Mouse (Mus musculus) bone marrow, adult 2 months (tissue): ENCODE results near the gene Gm16181. TPM values are rescaled to one million over a fixed set of nuclear protein-coding genes. Genes with fewer than 3 reads are reported as not detected.

ENCODE experiments used
- H3K27ac ChIP-seq: fragments of 200-500 bp; 2 replicates; pipeline ENCODE4 v1.5.1; 2012; ENCODE audit warnings: low read depth, mild to moderate bottlenecking, control low read depth, inconsistent platforms, low read length; ENCODE audit not compliant: control insufficient read depth, poor library complexity, insufficient read depth
- H3K4me1 ChIP-seq: fragments of 200-500 bp; 2 replicates; pipeline ENCODE4 v1.6.1; 2011; ENCODE audit warnings: low read length; ENCODE audit not compliant: control insufficient read depth, insufficient read depth
- H3K4me3 ChIP-seq: fragments of 200-500 bp; replicated peaks from 2 replicates; pipeline ENCODE3; 2011; ENCODE audit warnings: mild to moderate bottlenecking, low read depth, low read length, control low read depth; ENCODE audit not compliant: control insufficient read depth
- CTCF ChIP-seq: fragments of 200-500 bp; IDR thresholded peaks from 2 replicates; pipeline ENCODE4 v1.5.1; 2011; ENCODE audit warnings: low read length, control low read depth; ENCODE audit not compliant: control insufficient read depth, insufficient read depth
- POLR2A ChIP-seq: fragments of 200-500 bp; IDR thresholded peaks from 2 replicates; pipeline ENCODE4 v1.6.1; 2011; ENCODE audit warnings: low read depth, mild to moderate bottlenecking, control low read depth, low read length, borderline replicate concordance; ENCODE audit not compliant: control insufficient read depth
- WGBS: fragments of 180-500 bp; shearing (Covaris S2); methylation state at CpG from one replicate; pipeline ENCODE4 v1.1.7; 2018; 5-methylcytosine and 5-hydroxymethylcytosine counted together
- polyA plus RNA-seq: library from polyadenylated mRNA; stranded (reverse); fragments of >200 nt; gene quantifications from 2 replicates; pipeline ENCODE4 v1.2.4, GENCODE M21; 2011; ENCODE audit warnings: low replicate concordance; ENCODE audit not compliant: missing spikeins, insufficient read depth, insufficient read length

The Gm16181 gene
- polyA plus RNA-seq, 1 experiment: not detected

GRCm38 (mm10) chr17:35218516-35219193 is 2.0 kb upstream of the Gm16181 start:
- H3K4me1 ChIP-seq: peaks cover 14% of the 10 kb centered on the region
- peak overlapping the region; percentile 40 for H3K4me3 ChIP-seq
- WGBS: 2% methylated on average over 18 of the region's 18 CpGs
- H3K27ac ChIP-seq: peak overlapping the region; percentile 85
- TF ChIP-seq CTCF (no peak), POLR2A (no peak)

DNA sequence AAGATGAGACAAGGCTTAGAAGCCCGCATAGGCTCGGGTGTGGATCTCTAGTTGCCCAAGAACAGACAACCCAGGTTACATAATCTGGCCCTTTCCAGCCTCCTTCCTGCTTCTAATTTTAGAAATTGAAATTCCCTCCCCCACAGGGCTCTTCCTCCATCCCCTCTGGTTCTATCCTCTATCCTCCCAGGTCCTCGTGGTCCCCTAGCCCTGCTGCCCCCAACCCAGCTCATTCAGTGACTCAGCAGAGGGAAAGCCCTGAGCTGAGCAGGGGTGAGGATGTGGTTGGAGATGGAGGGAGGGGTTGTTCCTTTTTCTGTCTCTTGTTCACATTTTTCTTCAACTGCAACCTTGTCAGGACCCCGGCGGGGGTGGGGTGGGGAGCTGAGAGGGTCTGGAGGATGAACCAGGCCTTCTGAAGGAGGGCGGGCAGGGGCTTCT is 1.0 kb upstream of the Gm16181 start:
- Histone ChIP-seq H3K27ac (peak overlapping the region; percentile 85), H3K4me1 (peaks cover 15% of the 10 kb centered on the region), H3K4me3 (no peak overlapping the region)
- WGBS: 4% methylated on average over 6 of the region's 6 CpGs
- TF ChIP-seq CTCF: no peak
- TF ChIP-seq POLR2A: no peak

- H3K4me3 ChIP-seq: no peak overlapping the region
- peaks cover 20% of the 10 kb centered on the region for H3K4me1 ChIP-seq
- TF ChIP-seq CTCF (no peak), POLR2A (no peak)
- WGBS: 15% methylated on average over 6 of the region's 6 CpGs
- peak overlapping the region; percentile 46 for H3K27ac ChIP-seq
Measured at GRCm38 (mm10) chr17:35222299-35222698, 1.7 kb downstream of the Gm16181 start.

- Histone ChIP-seq H3K4me3 (no peak overlapping the region), H3K27ac (no peak overlapping the region), H3K4me1 (peaks cover 14% of the 10 kb centered on the region)
- no peak for TF ChIP-seq POLR2A
- TF ChIP-seq CTCF: no peak
- 86% methylated on average over 4 of the region's 4 CpGs for WGBS
Measured at GRCm38 (mm10) chr17:35224641-35225040, 4.0 kb downstream of the Gm16181 start.

- Histone ChIP-seq H3K4me1 (peaks cover 12% of the 10 kb centered on the region), H3K4me3 (no peak overlapping the region), H3K27ac (no peak overlapping the region)
- 89% methylated on average over 5 of the region's 5 CpGs for WGBS
- TF ChIP-seq CTCF (no peak), POLR2A (no peak)
Measured at GRCm38 (mm10) chr17:35225456-35225855, 4.8 kb downstream of the Gm16181 start.

GRCm38 (mm10) chr17:35226561-35227046 is 6.0 kb downstream of the Gm16181 start:
- Histone ChIP-seq H3K4me1 (peaks cover 16% of the 10 kb centered on the region; the same call in 1 of the 2 replicates), H3K27ac (no peak overlapping the region), H3K4me3 (no peak overlapping the region)
- TF ChIP-seq POLR2A: no peak
- no peak for TF ChIP-seq CTCF
- 68% methylated on average over 14 of the region's 14 CpGs for WGBS

DNA sequence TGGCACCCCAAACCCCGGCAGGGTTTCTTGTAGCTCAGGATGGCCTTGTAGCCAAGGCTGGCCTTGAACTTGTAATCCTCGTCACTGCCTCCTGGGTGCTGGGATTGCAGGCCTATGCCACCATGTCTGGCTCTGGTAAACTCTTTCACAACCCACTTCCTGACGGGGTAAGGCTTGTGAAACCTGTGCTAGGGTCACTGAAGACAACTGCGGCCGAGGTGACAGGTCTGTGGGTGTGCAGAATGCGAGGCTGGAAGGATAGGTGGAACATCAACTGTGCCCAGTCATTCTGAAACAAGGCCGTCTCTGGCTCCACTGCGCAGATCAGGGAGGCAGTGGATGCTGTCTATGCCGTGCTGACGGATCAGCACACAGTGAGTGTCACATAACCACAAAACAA is 10.4 kb downstream of the Gm16181 start:
- 40% methylated on average over 10 of the region's 10 CpGs for WGBS
- peak overlapping the region; percentile 31 for H3K4me3 ChIP-seq
- TF ChIP-seq POLR2A (no peak), CTCF (no peak)
- peaks cover 11% of the 10 kb centered on the region for H3K4me1 ChIP-seq
- H3K27ac ChIP-seq: peak overlapping the region; percentile 82

GRCm38 (mm10) chr17:35232043-35232442 is 11.4 kb downstream of the Gm16181 start:
- Histone ChIP-seq H3K4me3 (peak overlapping the region; percentile 52), H3K27ac (peak overlapping the region; percentile 95), H3K4me1 (peaks cover 9% of the 10 kb centered on the region)
- WGBS: 3% methylated on average over 12 of the region's 12 CpGs
- TF ChIP-seq POLR2A (no peak), CTCF (peak; percentile 91)
